Mouse (Mus musculus): ENCODE results near the gene Ccdc130. TPM values are rescaled to one million over a fixed set of nuclear protein-coding genes. Genes with fewer than 3 reads are reported as not detected.
"Not testable (repeated sequence)": the region's sequence is repeated elsewhere in the genome, so short reads cannot be mapped to it uniquely, and the experiment has no call there.

The Ccdc130 gene
- polyA plus RNA-seq, 1 experiment from 2014 or later: 18.5 TPM

DNA sequence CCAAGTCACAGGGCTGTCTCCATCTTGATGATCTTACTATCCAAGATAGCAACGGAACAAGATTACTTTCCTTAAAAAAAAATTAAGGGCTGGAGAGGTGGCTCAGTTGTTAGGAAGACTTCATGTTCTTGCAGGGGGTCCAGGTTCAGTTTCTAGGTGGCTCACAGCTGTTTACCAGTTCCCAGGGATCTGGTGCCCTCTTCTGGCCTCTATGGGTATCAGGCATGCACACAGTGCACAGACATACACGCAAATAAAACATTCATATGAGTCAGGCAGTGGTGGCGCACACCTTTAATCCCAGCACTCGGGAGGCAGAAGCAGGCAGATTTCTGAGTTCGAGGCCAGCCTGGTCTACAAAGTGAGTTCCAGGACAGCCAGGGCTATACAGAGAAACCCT lies 15.5 kb upstream of the Ccdc130 start:
- not testable (repeated sequence) for H3K27me3 ChIP-seq (ENCODE audit: insufficient read depth, low read length); H3K9me3 ChIP-seq (ENCODE audit: low read depth, low read length); H3K27ac ChIP-seq (ENCODE audit: low read depth); H3K4me2 ChIP-seq; H3K4me1 ChIP-seq (ENCODE audit: insufficient read depth); H3K4me3 ChIP-seq (ENCODE audit: low read depth, low read length); H3K9ac ChIP-seq; H3K36me3 ChIP-seq (ENCODE audit: insufficient read depth)
- peak; percentile 71 for TF ChIP-seq CTCF (IDR thresholded peaks at IDR 0.05; ENCODE audit: low read depth)
- peak; percentile 67; the same call in 1 of the 2 replicates for ATAC-seq (ENCODE audit: insufficient read depth)
- peak; percentile 73 for DNase-seq
- 49% methylated on average over 5 of the region's 5 CpGs for WGBS

DNA sequence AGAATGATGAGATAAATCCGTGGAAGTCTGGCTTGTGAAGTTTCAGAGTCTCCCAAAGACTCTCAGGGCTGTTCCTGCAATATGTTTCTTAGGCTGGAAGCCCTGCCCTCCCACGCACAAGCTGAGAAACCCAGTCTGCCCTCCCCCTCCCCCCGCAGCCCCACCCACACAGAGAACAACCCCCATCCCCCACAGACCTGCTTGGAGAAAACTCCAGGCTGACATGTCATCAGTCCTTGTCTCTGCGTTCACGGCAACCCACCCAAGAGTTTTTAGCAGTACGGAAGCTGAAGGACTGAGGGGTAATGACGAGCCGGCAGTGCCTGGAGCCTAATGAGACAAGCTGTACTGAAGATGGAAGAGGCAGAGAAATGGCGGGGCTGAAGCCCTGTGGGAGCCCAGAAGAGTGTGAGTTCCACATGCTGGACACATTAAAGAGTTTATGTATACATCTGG lies 14.5 kb upstream of the Ccdc130 start:
- Histone ChIP-seq H3K27ac (ENCODE audit: low read depth) (peak overlapping the region; percentile 78), H3K9ac (peak overlapping the region; percentile 39), H3K4me3 (ENCODE audit: low read depth, low read length) (peak overlapping the region; percentile 15), H3K27me3 (ENCODE audit: insufficient read depth, low read length) (no peaks in the 10 kb centered on the region), H3K4me2 (peak overlapping the region; percentile 52), H3K4me1 (ENCODE audit: insufficient read depth) (peaks cover 6% of the 10 kb centered on the region; the same call in 1 of the 2 replicates), H3K9me3 (ENCODE audit: low read depth, low read length) (no peaks in the 10 kb centered on the region), H3K36me3 (ENCODE audit: insufficient read depth) (no peaks in the 10 kb centered on the region)
- ATAC-seq (ENCODE audit: insufficient read depth): peak; percentile 72
- no peak for TF ChIP-seq CTCF (IDR thresholded peaks at IDR 0.05; ENCODE audit: low read depth)
- DNase-seq: peak; percentile 59
- 7% methylated on average over 9 of the region's 9 CpGs for WGBS

DNA sequence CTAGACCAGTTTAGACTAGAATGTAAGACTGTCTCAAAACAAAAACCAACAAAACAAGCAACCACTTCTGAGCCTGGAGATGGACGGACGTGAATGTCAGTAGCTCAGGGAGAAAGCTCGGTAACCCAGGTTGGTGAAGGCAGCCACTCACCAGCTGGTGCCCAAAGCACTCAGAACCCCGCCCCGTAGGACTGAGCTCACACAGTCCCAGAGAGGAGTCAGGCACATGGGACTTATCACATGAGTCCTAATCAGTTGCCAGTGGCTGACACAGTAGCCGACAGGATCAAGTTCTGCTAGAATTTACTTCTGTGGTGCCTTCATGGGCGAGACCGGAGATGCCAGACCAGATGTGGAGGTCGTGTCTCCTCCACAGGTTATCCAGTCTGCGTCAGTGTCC lies 10.6 kb upstream of the Ccdc130 start:
- TF ChIP-seq CTCF (IDR thresholded peaks at IDR 0.05; ENCODE audit: low read depth): no peak
- Histone ChIP-seq H3K27ac (ENCODE audit: low read depth) (no peak overlapping the region), H3K9me3 (ENCODE audit: low read depth, low read length) (no peaks in the 10 kb centered on the region), H3K4me2 (no peak overlapping the region), H3K4me1 (ENCODE audit: insufficient read depth) (peaks cover 6% of the 10 kb centered on the region; the same call in 1 of the 2 replicates), H3K27me3 (ENCODE audit: insufficient read depth, low read length) (no peaks in the 10 kb centered on the region), H3K9ac (no peak overlapping the region), H3K36me3 (ENCODE audit: insufficient read depth) (no peaks in the 10 kb centered on the region), H3K4me3 (ENCODE audit: low read depth, low read length) (no peak overlapping the region)
- 61% methylated on average over 10 of the region's 10 CpGs for WGBS
- ATAC-seq (ENCODE audit: insufficient read depth) (no peak), DNase-seq (no peak)

- Histone ChIP-seq H3K9me3 (ENCODE audit: low read depth, low read length) (no peaks in the 10 kb centered on the region), H3K4me3 (ENCODE audit: low read depth, low read length) (no peak overlapping the region), H3K9ac (no peak overlapping the region), H3K27me3 (ENCODE audit: insufficient read depth, low read length) (no peaks in the 10 kb centered on the region), H3K36me3 (ENCODE audit: insufficient read depth) (no peaks in the 10 kb centered on the region), H3K27ac (ENCODE audit: low read depth) (no peak overlapping the region), H3K4me2 (no peak overlapping the region), H3K4me1 (ENCODE audit: insufficient read depth) (no peaks in the 10 kb centered on the region)
- TF ChIP-seq CTCF (IDR thresholded peaks at IDR 0.05; ENCODE audit: low read depth): no peak
- ATAC-seq (ENCODE audit: insufficient read depth): no peak
- DNase-seq: no peak
- WGBS: 61% methylated on average over 1 of the region's 1 CpGs
Observed at GRCm38 (mm10) chr8:84276447-84276846, 6.3 kb upstream of the Ccdc130 start.

- no peak overlapping the region for H3K4me3 ChIP-seq (ENCODE audit: low read depth, low read length)
- H3K27ac ChIP-seq (ENCODE audit: low read depth): no peak overlapping the region
- no peak for TF ChIP-seq CTCF (IDR thresholded peaks at IDR 0.05; ENCODE audit: low read depth)
- H3K4me2 ChIP-seq: no peak overlapping the region
- no peaks in the 10 kb centered on the region for H3K36me3 ChIP-seq (ENCODE audit: insufficient read depth)
- H3K9ac ChIP-seq: no peak overlapping the region
- DNase-seq (no peak), ATAC-seq (ENCODE audit: insufficient read depth) (no peak)
- H3K27me3 ChIP-seq (ENCODE audit: insufficient read depth, low read length): no peaks in the 10 kb centered on the region
- WGBS: 82% methylated on average over 3 of the region's 3 CpGs
- no peaks in the 10 kb centered on the region for H3K9me3 ChIP-seq (ENCODE audit: low read depth, low read length)
- H3K4me1 ChIP-seq (ENCODE audit: insufficient read depth): peaks cover 4% of the 10 kb centered on the region; the same call in 1 of the 2 replicates
Observed at GRCm38 (mm10) chr8:84273968-84274367, 3.8 kb upstream of the Ccdc130 start.

DNA sequence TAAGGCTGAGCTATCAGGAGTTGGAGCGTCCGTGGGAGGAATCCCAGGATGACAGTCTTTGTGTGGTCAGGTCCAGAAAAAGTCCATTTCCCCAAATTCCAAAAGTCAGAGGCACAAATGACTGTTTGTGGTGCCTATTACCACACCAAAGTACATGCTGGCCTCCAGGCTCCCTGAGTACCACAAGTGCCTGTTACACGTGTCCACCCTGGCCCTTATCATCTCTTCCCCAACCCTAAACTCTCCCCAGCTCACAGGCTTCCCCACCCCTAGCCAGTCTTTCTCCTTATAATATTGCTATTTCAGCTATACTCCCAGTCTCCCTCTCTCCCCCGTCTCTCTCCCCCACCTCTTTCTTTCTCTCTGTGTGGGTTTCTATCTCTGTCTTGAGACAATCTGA lies 2.1 kb upstream of the Ccdc130 start:
- no peak overlapping the region for H3K4me2 ChIP-seq
- H3K9ac ChIP-seq: no peak overlapping the region
- no peaks in the 10 kb centered on the region for H3K9me3 ChIP-seq (ENCODE audit: low read depth, low read length)
- ATAC-seq (ENCODE audit: insufficient read depth): no peak
- DNase-seq: no peak
- no peaks in the 10 kb centered on the region for H3K27me3 ChIP-seq (ENCODE audit: insufficient read depth, low read length)
- H3K36me3 ChIP-seq (ENCODE audit: insufficient read depth): no peaks in the 10 kb centered on the region
- TF ChIP-seq CTCF (IDR thresholded peaks at IDR 0.05; ENCODE audit: low read depth): no peak
- no peak overlapping the region for H3K4me3 ChIP-seq (ENCODE audit: low read depth, low read length)
- WGBS: 76% methylated on average over 4 of the region's 4 CpGs
- H3K4me1 ChIP-seq (ENCODE audit: insufficient read depth): peaks cover 4% of the 10 kb centered on the region; the same call in 1 of the 2 replicates
- no peak overlapping the region for H3K27ac ChIP-seq (ENCODE audit: low read depth)

- DNase-seq: no peak
- Histone ChIP-seq H3K36me3 (ENCODE audit: insufficient read depth) (peaks cover 71% of the 10 kb centered on the region), H3K27me3 (ENCODE audit: insufficient read depth, low read length) (no peaks in the 10 kb centered on the region), H3K4me2 (no peak overlapping the region), H3K9me3 (ENCODE audit: low read depth, low read length) (no peaks in the 10 kb centered on the region), H3K9ac (no peak overlapping the region), H3K4me3 (ENCODE audit: low read depth, low read length) (no peak overlapping the region), H3K4me1 (ENCODE audit: insufficient read depth) (peaks cover 4% of the 10 kb centered on the region; the same call in 1 of the 2 replicates), H3K27ac (ENCODE audit: low read depth) (no peak overlapping the region)
- 88% methylated on average over 4 of the region's 4 CpGs for WGBS
- TF ChIP-seq CTCF (IDR thresholded peaks at IDR 0.05; ENCODE audit: low read depth): no peak
- no peak for ATAC-seq (ENCODE audit: insufficient read depth)
Observed at GRCm38 (mm10) chr8:84261098-84261497, 9.1 kb downstream of the Ccdc130 start.
